Mouse (Mus musculus): ENCODE measurements around the gene Aqp7.

- TF ChIP-seq CTCF (IDR thresholded peaks at IDR 0.05; ENCODE audit: insufficient read depth, low read depth, low read length) (no peak), POLR2A (IDR thresholded peaks at IDR 0.05; ENCODE audit: insufficient read depth, low read depth, low read length) (no peak)
Observed at GRCm38 (mm10) chr4:41048926-41049325, 987 bp upstream of the Aqp7 start.

All from olfactory bulb, adult 2 months (tissue).